Comparison of ENCODE assay signal across 8 mouse cellular contexts in the genomic region with DNA sequence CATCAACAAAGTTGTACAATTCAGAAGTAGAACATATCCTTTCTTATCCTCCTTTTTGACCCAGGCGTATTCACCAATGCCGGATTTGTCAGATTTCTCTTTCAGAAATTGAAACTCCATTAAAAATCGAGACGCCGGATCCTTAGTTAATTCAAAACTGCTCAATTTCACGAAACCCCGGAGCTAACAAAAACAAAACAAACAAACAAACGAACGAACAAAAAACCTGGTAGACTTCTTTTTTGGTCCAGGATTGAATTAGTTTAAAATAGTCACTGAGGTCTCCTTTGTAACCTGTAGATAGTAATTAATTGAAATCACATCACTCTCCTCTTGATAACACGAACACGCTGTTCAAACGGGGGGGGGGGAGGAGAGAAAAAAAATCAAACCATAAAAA. TPM values are rescaled to one million over a fixed set of nuclear protein-coding genes. Genes with fewer than 3 reads are reported as not detected.
DNase-seq lines count a peak whose midpoint lies in the region; ATAC-seq and TF ChIP-seq lines count a peak whose summit lies in the region.
"Had no signal": no experiment of that assay in that cellular context is flagged by ENCODE, and none has a peak within 500 bp of the region (broad histone marks: within the 10 kb centered on the region; RNA-seq: fewer than 3 reads in every experiment).

No protein-coding gene starts in this region.

- no peak for ATAC-seq in lung, embryonic 14.5 days (ENCODE audit: insufficient read depth)
- ATAC-seq in forebrain, embryonic 12.5 days (ENCODE audit: low FRiP score), result no peak
- no peak for ATAC-seq in stomach, embryonic 15.5 days (ENCODE audit: insufficient read depth, low FRiP score, low read depth)

- H3K9ac ChIP-seq in lung, embryonic 14.5 days, result no peak overlapping the region
- peak overlapping the region; percentile 78 for H3K9ac ChIP-seq in forebrain, embryonic 12.5 days
- H3K9ac ChIP-seq in stomach, embryonic 15.5 days, result no peak overlapping the region

- H3K27ac ChIP-seq in lung, embryonic 14.5 days (ENCODE audit: low read depth), result no peak overlapping the region
- no peak overlapping the region for H3K27ac ChIP-seq in forebrain, embryonic 12.5 days
- H3K27ac ChIP-seq in limb, embryonic 10.5 days, result peak overlapping the region; percentile 86; the same call in 1 of the 2 replicates
- no peak overlapping the region for H3K27ac ChIP-seq in stomach, embryonic 15.5 days

- H3K9me3 ChIP-seq in lung, embryonic 14.5 days (ENCODE audit: low read depth, low read length), result no peaks in the 10 kb centered on the region
- no peaks in the 10 kb centered on the region for H3K9me3 ChIP-seq in forebrain, embryonic 12.5 days
- no peaks in the 10 kb centered on the region for H3K9me3 ChIP-seq in limb, embryonic 10.5 days (replicated peaks)
- H3K9me3 ChIP-seq in stomach, embryonic 15.5 days, result no peaks in the 10 kb centered on the region

- DNase-seq in lung, embryonic 14.5 days, result no peak
- no peak for DNase-seq in lung, postnatal 25 days (ENCODE audit: low spot score)
- no peak for DNase-seq in limb, embryonic 10.5 days (ENCODE audit: low spot score)
- DNase-seq in urinary bladder, postnatal 14 days (ENCODE audit: low spot score), result no peak
- no peak for DNase-seq in natural killer cell, adult 2 months (ENCODE audit: low spot score in 2 of 2)
- DNase-seq: cerebellum, adult 18-20 months had no signal

- H3K4me3 ChIP-seq in lung, embryonic 14.5 days (ENCODE audit: low read depth, low read length), result peak overlapping the region; percentile 68
- H3K4me3 ChIP-seq in forebrain, embryonic 12.5 days (replicated peaks), result peak overlapping the region; percentile 69
- H3K4me3 ChIP-seq in limb, embryonic 10.5 days, result peak overlapping the region; percentile 74
- peak overlapping the region; percentile 72 for H3K4me3 ChIP-seq in stomach, embryonic 15.5 days (replicated peaks)

- 13% methylated on average over 12 of the region's 12 CpGs for WGBS in lung, embryonic 14.5 days
- WGBS in forebrain, embryonic 12.5 days, result 4% methylated on average over 12 of the region's 12 CpGs
- 5% methylated on average over 12 of the region's 12 CpGs for WGBS in limb, embryonic 10.5 days
- 27% methylated on average over 12 of the region's 12 CpGs for WGBS in stomach, embryonic 15.5 days

- peak overlapping the region; percentile 93 for H3K4me2 ChIP-seq in lung, embryonic 14.5 days
- peak overlapping the region; percentile 96 for H3K4me2 ChIP-seq in forebrain, embryonic 12.5 days
- peak overlapping the region; percentile 97 for H3K4me2 ChIP-seq in stomach, embryonic 15.5 days

- no peak for TF ChIP-seq CTCF in lung, embryonic 14.5 days (IDR thresholded peaks at IDR 0.05; ENCODE audit: low read depth)

- peaks cover 55% of the 10 kb centered on the region for H3K27me3 ChIP-seq in lung, embryonic 14.5 days (ENCODE audit: insufficient read depth, low read length)
- peaks cover 85% of the 10 kb centered on the region for H3K27me3 ChIP-seq in forebrain, embryonic 12.5 days
- H3K27me3 ChIP-seq in limb, embryonic 10.5 days (ENCODE audit: low read depth, poor library complexity, severe bottlenecking), result peaks cover 95% of the 10 kb centered on the region
- H3K27me3 ChIP-seq in stomach, embryonic 15.5 days (replicated peaks), result peaks cover 25% of the 10 kb centered on the region

- H3K4me1 ChIP-seq in lung, embryonic 14.5 days (ENCODE audit: insufficient read depth), result peaks cover 16% of the 10 kb centered on the region
- peaks cover 54% of the 10 kb centered on the region for H3K4me1 ChIP-seq in forebrain, embryonic 12.5 days
- H3K4me1 ChIP-seq in limb, embryonic 10.5 days, result peaks cover 61% of the 10 kb centered on the region
- peaks cover 29% of the 10 kb centered on the region for H3K4me1 ChIP-seq in stomach, embryonic 15.5 days

- H3K36me3 ChIP-seq in lung, embryonic 14.5 days (ENCODE audit: insufficient read depth), result no peaks in the 10 kb centered on the region
- no peaks in the 10 kb centered on the region for H3K36me3 ChIP-seq in forebrain, embryonic 12.5 days (replicated peaks)
- no peaks in the 10 kb centered on the region for H3K36me3 ChIP-seq in limb, embryonic 10.5 days
- no peaks in the 10 kb centered on the region for H3K36me3 ChIP-seq in stomach, embryonic 15.5 days

RNA-seq across cellular contexts. Expression of a gene that starts 16.5 kb away (rescaled TPM):
- 2.5 and 3.2 TPM in 2 replicates for polyA plus RNA-seq in lung, embryonic 14.5 days (2014; fragmentation: Nextera tagmentation; extraction: Ambion mirVana)
- polyA plus RNA-seq in forebrain, embryonic 12.5 days (2016; fragmentation: Nextera tagmentation; extraction: Ambion mirVana), result 14.2 and 18.1 TPM in 2 replicates
- 4.8 and 7.7 TPM in 2 replicates for polyA plus RNA-seq in limb, embryonic 10.5 days (2016; fragmentation: Nextera tagmentation; extraction: Ambion mirVana)
- 16.1 and 18.7 TPM in 2 replicates for polyA plus RNA-seq in stomach, embryonic 15.5 days (2015; fragmentation: Nextera tagmentation; extraction: Ambion mirVana)

RNA-seq across cellular contexts. Expression of a gene that starts 47.8 kb away (rescaled TPM):
- 0.30 and 0.43 TPM in 2 replicates for polyA plus RNA-seq in lung, embryonic 14.5 days (2014; fragmentation: Nextera tagmentation; extraction: Ambion mirVana)
- polyA plus RNA-seq in forebrain, embryonic 12.5 days (2016; fragmentation: Nextera tagmentation; extraction: Ambion mirVana), result 0.24 and 0.29 TPM in 2 replicates
- polyA plus RNA-seq in limb, embryonic 10.5 days (2016; fragmentation: Nextera tagmentation; extraction: Ambion mirVana), result 1.3 and 1.5 TPM in 2 replicates
- 0.54 and 0.76 TPM in 2 replicates for polyA plus RNA-seq in stomach, embryonic 15.5 days (2015; fragmentation: Nextera tagmentation; extraction: Ambion mirVana)
